Mouse (Mus musculus) lung, adult 18-20 months (tissue): ENCODE data around the gene Gm9733.
"Not testable (repeated sequence)": the region's sequence is repeated elsewhere in the genome, so short reads cannot be mapped to it uniquely, and the experiment has no call there.

Experiments used
- DNase-seq, 2 experiments: peaks; one replicate each; pipeline ENCODE4 v3.0.0; 2022; ENCODE audit warnings: mixed read lengths in 2 of 2

Gene Gm9733

GRCm38 (mm10) chr3:15332063-15332462 lies at the start of gene Gm9733:
Gm9733 (minus strand) TSS chr3:15332302.
- no peak for DNase-seq

GRCm38 (mm10) chr3:15355690-15356089 lies 23.6 kb upstream of the Gm9733 start:
- DNase-seq, result not testable (repeated sequence)

GRCm38 (mm10) chr3:15350318-15350717 lies 18.2 kb upstream of the Gm9733 start:
- not testable (repeated sequence) for DNase-seq

GRCm38 (mm10) chr3:15345606-15346005 lies 13.5 kb upstream of the Gm9733 start:
- DNase-seq, result not testable (repeated sequence)

GRCm38 (mm10) chr3:15340287-15340686 lies 8.2 kb upstream of the Gm9733 start:
- no peak for DNase-seq

GRCm38 (mm10) chr3:15334182-15334581 lies 2.1 kb upstream of the Gm9733 start:
- DNase-seq, result no peak

- DNase-seq, result peak in 1 of 2 experiments; percentile 3
Measured at GRCm38 (mm10) chr3:15331545-15331944, 557 bp downstream of the Gm9733 start.

- DNase-seq, result no peak
Measured at GRCm38 (mm10) chr3:15329549-15329948, 2.6 kb downstream of the Gm9733 start.

GRCm38 (mm10) chr3:15284424-15285328 lies 47.4 kb downstream of the Gm9733 start:
- DNase-seq, result peak in 1 of 2 experiments; percentile 6

GRCm38 (mm10) chr3:15275899-15276526 lies 56.1 kb downstream of the Gm9733 start:
- DNase-seq, result no peak

GRCm38 (mm10) chr3:15264450-15264849 lies 67.7 kb downstream of the Gm9733 start:
- no peak for DNase-seq

GRCm38 (mm10) chr3:15255726-15256125 lies 76.4 kb downstream of the Gm9733 start:
- DNase-seq, result no peak
